Mouse (Mus musculus): Measurements from ENCODE around the gene Camta1.

Gene Camta1

GRCm38 (mm10) chr4:151520103-151520502, 341.6 kb downstream of the Camta1 start:
- DNase-seq (ENCODE audit: low spot score in 2 of 2): no peak

DNA sequence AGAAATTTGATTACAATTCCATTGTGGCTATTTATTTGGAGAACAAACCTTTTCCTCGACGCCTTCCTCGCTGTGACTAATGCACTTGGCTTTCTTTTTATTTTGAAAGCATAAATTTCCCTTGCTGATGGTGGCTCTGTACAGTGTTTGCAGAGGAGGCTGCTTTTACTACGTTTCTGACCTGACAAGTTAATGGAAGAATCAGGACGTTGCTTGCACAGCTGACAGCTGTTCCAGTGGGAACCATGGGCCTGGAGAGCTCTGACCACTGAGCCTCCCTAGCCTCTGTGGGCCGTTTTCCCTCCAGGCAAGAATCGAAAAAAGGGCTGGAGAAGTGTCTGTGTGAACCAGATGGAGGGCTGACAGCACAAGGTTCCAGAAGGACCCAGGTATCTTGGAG, 342.7 kb downstream of the Camta1 start:
- no peak for DNase-seq (ENCODE audit: low spot score in 2 of 2)

GRCm38 (mm10) chr4:151516998-151517799, 344.5 kb downstream of the Camta1 start:
- no peak for DNase-seq (ENCODE audit: low spot score in 2 of 2)

- no peak for DNase-seq (ENCODE audit: low spot score in 2 of 2)
These were observed 346.4 kb downstream of the Camta1 start for GRCm38 (mm10) chr4:151515316-151515715.

GRCm38 (mm10) chr4:151511092-151511491, 350.6 kb downstream of the Camta1 start:
- DNase-seq (ENCODE audit: low spot score in 2 of 2): no peak

GRCm38 (mm10) chr4:151510417-151510816, 351.3 kb downstream of the Camta1 start:
- no peak for DNase-seq (ENCODE audit: low spot score in 2 of 2)

DNA sequence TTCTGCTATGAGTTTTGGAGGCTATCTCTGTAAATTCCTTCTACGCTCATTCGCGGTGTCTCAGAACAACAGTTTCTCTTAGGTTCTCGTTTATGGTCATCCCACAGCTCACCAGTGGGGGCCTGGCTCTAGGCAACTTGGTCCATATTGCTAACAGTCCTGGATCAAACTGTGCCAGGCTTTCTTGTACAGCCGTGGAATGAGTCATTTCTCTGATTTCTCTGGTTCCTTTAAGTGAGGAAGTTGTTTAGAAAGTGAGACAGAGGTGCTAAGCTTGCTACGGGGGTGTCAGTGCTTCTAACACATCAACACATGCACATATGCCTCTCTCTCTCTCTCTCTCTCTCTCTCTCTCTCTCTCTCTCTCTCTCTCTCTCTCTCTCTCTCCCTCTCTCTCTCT, 355.0 kb downstream of the Camta1 start:
- no peak for DNase-seq (ENCODE audit: low spot score in 2 of 2)

GRCm38 (mm10) chr4:151498481-151499276, 363.0 kb downstream of the Camta1 start:
- no peak for DNase-seq (ENCODE audit: low spot score in 2 of 2)

GRCm38 (mm10) chr4:151496581-151496980, 365.1 kb downstream of the Camta1 start:
- DNase-seq (ENCODE audit: low spot score in 2 of 2): no peak

- no peak for DNase-seq (ENCODE audit: low spot score in 2 of 2)
These were observed 366.3 kb downstream of the Camta1 start for GRCm38 (mm10) chr4:151495276-151495882.

- no peak for DNase-seq (ENCODE audit: low spot score in 2 of 2)
These were observed 368.9 kb downstream of the Camta1 start for GRCm38 (mm10) chr4:151492786-151493185.

DNA sequence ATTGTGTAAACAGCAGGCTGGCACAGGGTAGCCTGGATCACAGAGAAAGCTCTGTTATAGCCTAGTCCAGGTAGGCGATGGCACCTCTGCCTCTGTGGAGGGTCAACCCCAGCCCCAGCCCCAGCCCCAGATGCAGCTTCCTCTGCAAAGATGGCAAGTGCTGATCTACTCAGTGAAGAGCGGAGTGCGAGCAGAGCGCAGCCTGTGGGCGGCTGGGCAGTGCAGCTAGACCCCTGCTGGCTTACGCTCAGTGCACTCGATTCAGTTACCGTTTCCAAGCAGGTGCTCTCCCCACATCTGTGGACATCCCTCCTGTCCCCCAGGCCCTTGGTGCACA, 377.7 kb downstream of the Camta1 start:
- DNase-seq (ENCODE audit: low spot score in 2 of 2): no peak

GRCm38 (mm10) chr4:151483299-151483976, 378.2 kb downstream of the Camta1 start:
- no peak for DNase-seq (ENCODE audit: low spot score in 2 of 2)

- DNase-seq (ENCODE audit: low spot score in 2 of 2): no peak
These were observed 380.7 kb downstream of the Camta1 start for GRCm38 (mm10) chr4:151480928-151481327.

DNA sequence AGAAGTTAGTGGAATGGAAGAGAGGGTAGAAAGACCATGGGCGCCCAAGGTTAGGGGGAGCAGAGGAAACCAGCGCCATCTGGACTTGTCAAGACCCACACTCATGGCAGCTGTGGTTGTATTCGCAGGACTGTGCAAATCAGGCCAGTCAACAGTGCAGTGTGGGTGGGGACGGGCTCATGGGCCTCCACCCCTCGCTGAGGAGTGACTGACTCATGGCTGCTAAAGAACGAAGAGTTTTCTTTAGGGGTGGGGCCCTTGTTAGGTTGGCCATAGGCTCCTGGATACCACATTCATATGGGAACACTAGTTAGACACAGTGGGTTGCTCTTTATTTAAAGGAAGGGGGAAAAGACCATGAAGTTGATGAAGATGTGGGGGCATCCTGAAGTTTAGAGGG, 383.7 kb downstream of the Camta1 start:
- DNase-seq (ENCODE audit: low spot score in 2 of 2): no peak

- DNase-seq (ENCODE audit: low spot score in 2 of 2): no peak
These were observed 386.7 kb downstream of the Camta1 start for GRCm38 (mm10) chr4:151474895-151475470.

GRCm38 (mm10) chr4:151471886-151472285, 389.8 kb downstream of the Camta1 start:
- no peak for DNase-seq (ENCODE audit: low spot score in 2 of 2)

GRCm38 (mm10) chr4:151468381-151468780, 393.3 kb downstream of the Camta1 start:
- DNase-seq (ENCODE audit: low spot score in 2 of 2): no peak

DNA sequence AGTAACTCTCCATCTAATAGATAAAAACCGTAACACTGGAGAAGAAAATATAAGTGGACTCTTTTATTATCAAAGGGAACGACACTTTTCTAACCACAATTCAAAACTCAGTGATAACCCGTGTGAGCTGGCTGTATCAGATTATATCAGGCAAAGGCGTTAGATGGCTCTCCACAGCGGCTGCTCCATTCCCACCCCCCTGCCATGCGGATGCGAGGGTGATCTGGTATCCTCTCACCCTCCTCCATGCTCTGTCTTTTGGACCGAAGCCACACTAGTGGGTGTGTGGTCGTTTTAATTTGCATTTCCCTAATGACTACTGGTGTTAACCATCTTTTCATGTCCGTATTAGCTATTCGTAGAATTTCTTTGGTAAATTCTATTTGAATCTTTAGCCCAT, 403.0 kb downstream of the Camta1 start:
- no peak for DNase-seq (ENCODE audit: low spot score in 2 of 2)

- no peak for DNase-seq (ENCODE audit: low spot score in 2 of 2)
These were observed 407.1 kb downstream of the Camta1 start for GRCm38 (mm10) chr4:151454611-151455010.

DNA sequence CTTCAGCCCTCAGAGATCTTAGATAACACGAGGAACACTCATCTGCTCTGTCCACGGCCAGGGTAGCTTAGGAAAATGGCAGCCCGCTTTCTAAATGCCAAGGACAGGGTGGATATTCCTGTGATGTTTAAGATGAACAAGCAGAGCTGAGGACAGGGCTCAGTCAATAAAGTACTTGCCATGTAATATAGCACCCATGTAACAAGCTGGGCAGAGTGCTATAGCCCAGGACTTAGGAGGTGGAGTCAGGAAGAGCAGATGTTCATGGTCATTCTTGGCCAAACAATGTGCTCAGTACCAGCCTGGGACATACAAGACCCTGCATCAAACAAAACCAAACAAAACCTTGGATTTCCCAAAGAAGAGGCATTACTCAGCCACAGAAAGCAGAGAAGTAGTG, 407.6 kb downstream of the Camta1 start:
- no peak for DNase-seq (ENCODE audit: low spot score in 2 of 2)

DNA sequence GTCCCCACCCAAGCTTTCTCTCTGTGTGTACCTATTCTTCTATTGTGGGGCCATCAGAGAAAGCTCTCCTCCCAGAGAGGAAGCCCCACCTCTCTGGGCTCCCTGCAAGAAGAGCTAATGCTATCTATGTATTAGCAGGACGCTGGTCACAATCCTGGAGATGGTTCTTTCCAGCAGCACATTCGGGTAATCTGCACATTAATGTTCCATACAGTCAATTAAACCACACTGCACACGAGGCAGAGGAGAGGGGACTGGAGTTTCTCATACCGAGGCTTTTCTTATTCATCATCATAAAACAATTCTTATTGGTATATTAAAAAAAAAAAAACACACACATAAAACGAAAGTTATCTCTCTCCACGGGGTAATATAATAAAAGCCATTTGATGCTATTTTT, 409.8 kb downstream of the Camta1 start:
- DNase-seq (ENCODE audit: low spot score in 2 of 2): no peak

Data from natural killer cell, adult 2 months (primary cell).